Comparison of ENCODE assay signal across 34 mouse cellular contexts in the genomic region with DNA sequence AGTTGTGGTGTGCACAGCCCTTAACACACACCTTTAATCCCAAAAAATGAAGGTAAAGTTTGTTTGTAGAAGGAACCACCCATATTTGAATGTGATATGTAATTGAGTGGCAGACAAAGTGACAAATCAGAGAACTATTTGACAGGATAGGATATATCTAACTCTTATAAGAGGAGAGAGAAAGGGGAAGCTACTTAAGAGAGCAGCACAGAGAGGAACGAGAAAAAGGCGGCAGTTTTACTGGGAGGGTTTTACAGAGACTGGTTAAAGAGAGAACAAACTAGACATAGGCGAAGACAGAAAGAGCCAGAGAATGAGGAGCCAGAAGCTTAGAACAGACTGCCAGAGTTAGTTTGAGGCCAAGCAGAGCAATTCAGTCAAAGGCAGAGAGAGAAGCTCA. TPM values are rescaled to one million over a fixed set of nuclear protein-coding genes. Genes with fewer than 3 reads are reported as not detected.
DNase-seq lines count a peak whose midpoint lies in the region; ATAC-seq lines count a peak whose summit lies in the region.
"Had no signal": no experiment of that assay in that cellular context is flagged by ENCODE, and none has a peak within 500 bp of the region (broad histone marks: within the 10 kb centered on the region; RNA-seq: fewer than 3 reads in every experiment).

No protein-coding gene starts in this region.

- no peak overlapping the region for H3K4me3 ChIP-seq in liver, embryonic 13.5 days (replicated peaks)
- no peak overlapping the region for H3K4me3 ChIP-seq in liver, embryonic 11.5 days (ENCODE audit: low read depth, low read length)
- H3K4me3 ChIP-seq: embryonic facial prominence, embryonic 12.5 days; embryonic facial prominence, embryonic 15.5 days; heart, adult 2 months; heart, embryonic 10.5 days; heart, embryonic 13.5 days had no signal

- 0 out of 2 replicates have a peak, but pooled peaks cover 3% of the 10 kb centered on the region for H3K36me3 ChIP-seq in liver, embryonic 13.5 days
- H3K36me3 ChIP-seq in liver, embryonic 11.5 days (ENCODE audit: control insufficient read depth, insufficient read depth, low read length): no peaks in the 10 kb centered on the region
- H3K36me3 ChIP-seq: embryonic facial prominence, embryonic 12.5 days; embryonic facial prominence, embryonic 15.5 days; heart, embryonic 10.5 days; heart, embryonic 13.5 days had no signal

- H3K9ac ChIP-seq in liver, embryonic 13.5 days: no peak overlapping the region
- H3K9ac ChIP-seq in liver, embryonic 11.5 days (ENCODE audit: low read depth, low read length): no peak overlapping the region
- H3K9ac ChIP-seq: embryonic facial prominence, embryonic 12.5 days; embryonic facial prominence, embryonic 15.5 days; forebrain, postnatal 0 days; heart, embryonic 13.5 days; hindbrain, embryonic 14.5 days had no signal

- H3K4me1 ChIP-seq in liver, embryonic 13.5 days (replicated peaks): peaks cover 14% of the 10 kb centered on the region
- H3K4me1 ChIP-seq in liver, embryonic 11.5 days (replicated peaks; ENCODE audit: control insufficient read depth, insufficient read depth, low read length): no peaks in the 10 kb centered on the region
- H3K4me1 ChIP-seq: embryonic facial prominence, embryonic 12.5 days; embryonic facial prominence, embryonic 15.5 days; heart, embryonic 10.5 days; heart, embryonic 13.5 days had no signal

- H3K9me3 ChIP-seq in liver, embryonic 13.5 days (replicated peaks): no peaks in the 10 kb centered on the region
- H3K9me3 ChIP-seq in liver, embryonic 11.5 days (ENCODE audit: control insufficient read depth, low read length): no peaks in the 10 kb centered on the region
- H3K9me3 ChIP-seq: embryonic facial prominence, embryonic 12.5 days; embryonic facial prominence, embryonic 15.5 days; heart, embryonic 10.5 days; heart, embryonic 13.5 days had no signal

- ATAC-seq in liver, embryonic 13.5 days (ENCODE audit: low read depth): no peak
- no peak for ATAC-seq in liver, embryonic 11.5 days (replicated peaks; ENCODE audit: low FRiP score)
- ATAC-seq in granulocyte monocyte progenitor cell, adult 5-6 weeks (replicated peaks; ENCODE audit: poor library complexity, severe bottlenecking): peak; percentile 49; the same call in 1 of the 2 replicates
- peak; percentile 65 for ATAC-seq in megakaryocyte progenitor cell, adult 5-6 weeks (replicated peaks; ENCODE audit: poor library complexity)
- ATAC-seq: activated CD4-positive, CD25-positive, alpha-beta regulatory T cell, adult 4 months; CD4-positive, CD25-positive, alpha-beta regulatory T cell, adult 4 months; forebrain, embryonic 14.5 days; forebrain, postnatal 0 days; hindbrain, postnatal 0 days had no signal

- peak overlapping the region; percentile 37; the same call in 1 of the 2 replicates for H3K27ac ChIP-seq in liver, embryonic 13.5 days
- no peak overlapping the region for H3K27ac ChIP-seq in liver, embryonic 11.5 days (ENCODE audit: low read depth, low read length)
- H3K27ac ChIP-seq: embryonic facial prominence, embryonic 12.5 days; embryonic facial prominence, embryonic 15.5 days; heart, adult 2 months; heart, embryonic 10.5 days; heart, embryonic 13.5 days; hindbrain, embryonic 14.5 days; hindbrain, postnatal 0 days had no signal

- H3K4me2 ChIP-seq in liver, embryonic 13.5 days: no peak overlapping the region
- H3K4me2 ChIP-seq in liver, embryonic 11.5 days: no peak overlapping the region
- H3K4me2 ChIP-seq: embryonic facial prominence, embryonic 12.5 days; embryonic facial prominence, embryonic 15.5 days; heart, embryonic 13.5 days; hindbrain, embryonic 14.5 days had no signal

- whole genome bisulfite sequencing in liver, embryonic 13.5 days (ENCODE audit: insufficient replicate concordance): 73% methylated on average over 3 of the region's 3 CpGs
- 82% methylated on average over 3 of the region's 3 CpGs for WGBS in liver, embryonic 11.5 days

- no peaks in the 10 kb centered on the region for H3K27me3 ChIP-seq in liver, embryonic 13.5 days
- H3K27me3 ChIP-seq in liver, embryonic 11.5 days (replicated peaks; ENCODE audit: control insufficient read depth, insufficient read depth, low read length): no peaks in the 10 kb centered on the region
- H3K27me3 ChIP-seq: embryonic facial prominence, embryonic 12.5 days; embryonic facial prominence, embryonic 15.5 days; heart, embryonic 13.5 days had no signal

- DNase-seq in liver, embryonic 13.5 days: no peak
- no peak for DNase-seq in liver, embryonic 11.5 days (ENCODE audit: low spot score)
- no peak for DNase-seq in adrenal gland, adult (ENCODE audit: inconsistent age in 2 of 2, low spot score in 1 of 2)
- no peak for DNase-seq in thymus, postnatal 10 days (ENCODE audit: low spot score in 2 of 2)
- DNase-seq: adrenal gland, postnatal 10 days; adrenal gland, postnatal 36 days; cerebellum, adult 11 months; cerebellum, adult 2 months; cerebellum, adult 9-11 months; cerebellum, postnatal 25 days; forebrain, postnatal 0 days; gastrocnemius, postnatal 25 days; heart, adult 2 months; heart, postnatal 14 days; heart, postnatal 4 days had no signal

RNA-seq across cellular contexts. Expression of gene Ltv1, which starts 7.9 kb away (rescaled TPM):
- 54.5 and 57.5 TPM in 2 replicates for polyA plus RNA-seq in liver, embryonic 13.5 days (2015; fragmentation: Nextera tagmentation; extraction: Ambion mirVana)
- polyA plus RNA-seq in liver, embryonic 11.5 days (2014; fragmentation: Nextera tagmentation; extraction: Ambion mirVana): 92.6 and 102 TPM in 2 replicates
- total RNA-seq in granulocyte monocyte progenitor cell, adult 5-6 weeks (2014; fragmentation: Nextera tagmentation): 43.3 and 45.3 TPM in 2 replicates
- 67.9 and 72.2 TPM in 2 replicates for total RNA-seq in granulocyte monocyte progenitor cell, adult 5-6 weeks (2017)
- 91.4 and 91.6 TPM in 2 replicates for total RNA-seq in megakaryocyte progenitor cell, adult 5-6 weeks (2015)
- 68.6 and 69.3 TPM in 2 replicates for total RNA-seq in megakaryocyte progenitor cell, adult 5-6 weeks (2017)

RNA-seq across cellular contexts. Expression of gene Zc2hc1b, which starts 23.0 kb away (rescaled TPM):
- not detected in 2 replicates for polyA plus RNA-seq in liver, embryonic 13.5 days (2015; fragmentation: Nextera tagmentation; extraction: Ambion mirVana)
- polyA plus RNA-seq in liver, embryonic 11.5 days (2014; fragmentation: Nextera tagmentation; extraction: Ambion mirVana): not detected in 2 replicates
- not detected in 2 replicates for total RNA-seq in granulocyte monocyte progenitor cell, adult 5-6 weeks (2014; fragmentation: Nextera tagmentation)
- total RNA-seq in granulocyte monocyte progenitor cell, adult 5-6 weeks (2017): not detected in 2 replicates
- not detected in 2 replicates for total RNA-seq in megakaryocyte progenitor cell, adult 5-6 weeks (2015)
- not detected in 2 replicates for total RNA-seq in megakaryocyte progenitor cell, adult 5-6 weeks (2017)
- total RNA-seq: adrenal gland, adult 18-20 months; adrenal gland, postnatal 10 days; adrenal gland, postnatal 36 days; common myeloid progenitor, adult 5-6 weeks; forebrain, postnatal 0 days; gastrocnemius, adult 8-10 months; gastrocnemius, postnatal 25 days; heart, adult 2 months; heart, postnatal 14 days; heart, postnatal 4 days; hindbrain, postnatal 0 days had no signal
- polyA plus RNA-seq: activated CD4-positive, CD25-positive, alpha-beta regulatory T cell, adult 4 months; C2C12; CD4-positive, CD25-positive, alpha-beta regulatory T cell, adult 4 months; cerebellum, adult 2 months; embryonic facial prominence, embryonic 12.5 days; embryonic facial prominence, embryonic 15.5 days; forebrain, embryonic 11.5 days; forebrain, embryonic 14.5 days; forebrain, postnatal 0 days; gonadal fat pad, adult 2 months; heart, adult 2 months; heart, embryonic 10.5 days; heart, embryonic 13.5 days; heart, embryonic 16.5 days; hindbrain, embryonic 11.5 days; hindbrain, embryonic 14.5 days; hindbrain, postnatal 0 days had no signal

Comparison
In these comparisons a context has a peak if more than half of its experiments do, and no peak if none do; other contexts are left out.
1. ATAC-seq: peak in granulocyte monocyte progenitor cell, adult 5-6 weeks (single experiment) and megakaryocyte progenitor cell, adult 5-6 weeks (single experiment); none in liver, embryonic 13.5 days (single experiment) and liver, embryonic 11.5 days (single experiment).